Mouse (Mus musculus): ENCODE measurements around the gene Prepl.

Prepl gene

DNA sequence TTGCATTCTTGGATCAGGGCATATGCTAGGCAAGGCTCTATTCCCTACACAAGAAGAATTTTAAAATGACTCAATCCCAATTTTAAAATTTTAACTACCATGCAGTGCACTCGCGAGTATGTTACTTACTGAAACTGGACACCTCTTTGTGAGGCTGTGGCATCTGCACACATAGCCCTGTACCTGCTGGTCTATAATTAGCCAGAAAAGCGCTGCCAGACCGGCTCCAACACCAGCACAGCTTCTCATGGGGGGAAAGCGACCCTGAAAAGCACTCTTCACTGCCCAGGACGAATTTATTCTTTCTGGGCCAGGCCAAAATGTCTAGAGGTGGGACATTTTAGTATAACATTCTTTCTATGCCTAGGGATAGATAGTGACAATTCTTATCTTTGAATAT is 19.4 kb downstream of the Prepl start:
- no peak for DNase-seq (ENCODE audit: low spot score)

DNA sequence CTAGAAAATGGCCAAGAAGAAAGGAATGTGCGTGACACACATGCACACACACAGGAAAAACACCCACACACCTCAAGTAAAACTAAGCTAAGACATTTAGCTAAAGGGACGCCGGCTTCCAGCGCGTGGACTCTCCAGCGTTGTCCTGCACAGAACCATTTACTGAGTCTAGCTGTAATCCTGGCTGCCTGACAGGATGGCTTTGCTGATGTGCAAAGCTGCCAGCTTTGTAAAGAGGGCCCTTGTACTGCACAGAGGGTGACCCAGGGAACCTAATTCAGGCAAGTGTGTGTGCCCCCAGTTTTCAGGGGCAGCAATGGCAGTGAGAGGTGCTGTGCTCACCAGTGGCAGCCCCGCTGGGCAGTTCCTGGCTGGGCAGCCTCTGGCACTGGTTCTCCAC is 22.7 kb downstream of the Prepl start:
- DNase-seq (ENCODE audit: low spot score): no peak

DNA sequence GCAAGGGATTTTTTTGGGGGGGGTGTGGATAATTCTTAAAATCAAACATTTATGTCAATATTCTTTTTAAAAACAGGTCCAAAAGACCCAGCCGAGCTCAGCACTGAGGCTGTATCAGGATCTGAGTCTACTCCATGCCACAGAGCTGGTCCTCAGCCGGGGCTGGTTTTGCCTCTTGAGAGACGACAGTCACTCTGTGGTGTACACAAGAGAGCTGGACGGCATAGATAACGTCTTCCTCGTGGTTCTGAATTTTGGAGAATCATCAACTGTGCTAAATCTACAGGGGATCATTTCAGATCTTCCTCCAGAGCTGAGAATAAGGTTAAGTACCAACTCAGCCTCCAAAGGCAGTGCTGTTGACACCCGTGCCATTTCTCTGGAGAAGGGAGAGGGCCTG is 26.5 kb downstream of the Prepl start:
- DNase-seq (ENCODE audit: low spot score): no peak

DNA sequence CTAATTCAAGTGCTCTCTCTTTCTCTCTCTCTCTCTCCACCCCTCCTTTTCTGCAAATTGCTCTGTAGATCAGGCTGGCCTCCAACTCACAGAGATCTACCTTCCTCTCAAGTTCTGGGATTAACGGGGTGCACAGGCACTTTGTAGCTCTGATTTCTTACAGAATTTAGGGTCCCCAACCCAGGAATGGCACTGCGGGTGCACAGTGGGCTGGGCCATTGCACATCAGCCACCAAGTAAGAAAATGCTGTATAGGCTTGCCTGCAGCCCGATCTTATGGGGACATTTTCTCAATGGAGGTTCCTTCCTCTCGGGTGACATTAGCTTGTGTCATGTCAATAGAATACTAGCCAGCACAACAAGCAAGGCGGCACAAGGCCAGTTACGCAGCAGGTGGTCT is 30.9 kb downstream of the Prepl start:
- no peak for DNase-seq (ENCODE audit: low spot score)

DNA sequence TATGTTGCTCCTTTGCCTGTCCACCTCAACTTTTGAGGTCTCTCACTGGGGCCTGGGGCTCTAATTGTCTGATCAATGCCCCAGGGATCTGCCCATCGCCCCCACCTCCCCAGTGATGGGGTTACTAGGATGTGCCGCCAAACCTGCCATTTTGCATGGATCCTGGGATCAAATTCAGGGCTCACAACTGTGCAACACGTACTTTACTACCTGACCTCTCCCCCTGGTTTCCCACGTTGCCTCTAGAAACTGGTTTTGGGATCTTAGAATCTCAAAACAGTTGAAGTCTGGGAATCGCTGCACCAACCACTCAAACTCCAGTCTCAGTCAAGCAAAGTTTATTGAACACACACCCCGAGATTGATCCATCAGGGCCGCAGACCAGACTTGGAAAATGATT is 31.8 kb downstream of the Prepl start:
- DNase-seq (ENCODE audit: low spot score): no peak

DNA sequence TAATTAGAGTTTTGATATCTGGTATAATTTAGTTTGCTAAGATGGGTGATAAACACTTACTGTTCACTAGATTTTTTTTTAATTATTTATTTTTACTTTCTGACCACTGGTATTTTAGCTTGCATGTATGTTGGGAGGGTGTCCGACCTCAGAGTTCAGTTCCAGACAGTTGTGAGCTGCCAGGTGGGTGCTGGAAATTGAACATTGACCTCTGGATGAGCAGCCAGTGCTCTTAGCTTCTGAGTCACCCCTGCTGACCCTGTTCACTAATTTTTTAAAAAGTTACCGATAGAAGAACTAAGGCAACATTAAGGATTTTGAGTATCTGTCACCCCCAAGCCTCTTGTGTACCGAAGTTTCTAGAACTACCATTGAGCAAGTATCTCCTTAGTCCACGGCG is 41.7 kb downstream of the Prepl start:
- no peak for DNase-seq (ENCODE audit: low spot score)

DNA sequence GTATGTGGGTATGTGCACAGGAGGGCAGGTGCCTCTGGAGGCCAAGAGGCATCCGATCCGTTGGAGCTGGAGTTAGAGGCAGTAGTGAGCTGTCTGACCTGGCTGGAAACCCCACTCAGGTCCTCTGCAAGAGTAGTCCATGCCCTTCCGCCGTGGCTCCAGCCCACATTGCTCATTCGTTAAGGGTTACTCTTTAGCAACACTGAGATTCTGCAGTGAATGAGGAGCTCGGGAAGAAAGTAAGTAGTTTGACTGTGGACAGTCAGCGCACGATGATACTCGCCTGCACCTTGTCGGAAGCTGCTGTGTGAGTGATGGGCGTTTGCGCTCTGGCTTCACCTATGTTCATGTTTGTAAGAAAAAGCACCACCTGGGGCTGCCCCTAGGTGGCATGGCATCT is 44.9 kb downstream of the Prepl start:
- DNase-seq (ENCODE audit: low spot score): no peak

DNA sequence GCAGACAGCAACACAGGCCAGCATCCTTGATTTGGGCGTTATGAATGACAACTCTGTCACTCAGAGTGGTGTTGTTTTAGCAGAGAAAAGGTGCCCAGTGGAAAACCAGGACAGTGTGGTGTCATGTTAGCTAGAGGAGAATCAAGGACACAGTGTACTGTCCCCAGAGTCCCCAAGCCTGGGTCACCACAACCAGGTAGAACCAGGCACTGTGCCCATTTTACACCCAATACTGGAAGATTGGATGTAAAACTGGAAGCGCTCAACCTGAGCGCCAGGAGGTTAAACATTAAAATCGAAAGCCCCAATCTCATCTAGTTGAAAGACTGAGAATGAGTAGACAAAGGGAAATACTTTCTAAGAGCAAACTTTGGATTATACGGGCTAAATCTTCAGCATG is 45.6 kb downstream of the Prepl start:
- DNase-seq (ENCODE audit: low spot score): no peak

DNA sequence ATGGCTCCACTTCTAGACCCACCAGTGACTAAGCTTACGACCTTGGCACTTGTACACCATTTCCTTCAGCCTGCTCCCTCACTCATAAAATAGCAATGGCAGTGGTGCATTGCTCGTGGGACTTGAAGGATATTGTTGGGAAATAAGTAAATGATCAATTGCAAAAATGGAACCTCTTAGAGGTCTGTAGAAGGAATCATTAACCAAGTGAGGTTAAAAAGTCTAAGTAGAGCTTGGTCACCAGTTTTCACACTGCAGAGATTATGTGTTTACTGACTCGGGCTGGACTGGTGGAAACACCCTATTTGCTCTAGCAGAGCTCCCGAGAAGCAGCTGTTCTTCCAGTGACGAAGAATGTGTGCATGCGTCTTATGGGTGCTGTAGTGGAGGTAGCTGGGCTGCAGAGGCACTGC is 46.6 kb downstream of the Prepl start:
- DNase-seq (ENCODE audit: low spot score): no peak

DNA sequence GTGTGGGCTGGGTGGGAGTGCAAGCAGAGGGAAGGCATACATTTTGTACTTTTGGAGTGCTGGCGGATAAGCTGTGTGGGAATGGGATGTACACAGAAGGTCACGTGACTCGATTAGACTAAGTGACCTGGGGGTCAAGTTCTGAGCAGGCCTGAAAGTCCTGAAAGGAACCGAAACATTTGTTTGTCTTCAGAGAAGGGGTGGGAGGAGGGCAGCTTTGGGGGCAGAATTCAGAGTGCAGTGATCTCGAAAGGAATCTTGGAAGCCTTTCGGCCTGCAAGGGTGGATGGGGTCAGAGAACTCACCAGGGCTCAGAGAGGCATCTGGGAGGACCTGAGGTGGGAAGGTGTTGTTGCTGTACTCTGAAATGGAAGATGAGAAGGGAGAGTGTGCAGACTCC is 47.6 kb downstream of the Prepl start:
- no peak for DNase-seq (ENCODE audit: low spot score)

DNA sequence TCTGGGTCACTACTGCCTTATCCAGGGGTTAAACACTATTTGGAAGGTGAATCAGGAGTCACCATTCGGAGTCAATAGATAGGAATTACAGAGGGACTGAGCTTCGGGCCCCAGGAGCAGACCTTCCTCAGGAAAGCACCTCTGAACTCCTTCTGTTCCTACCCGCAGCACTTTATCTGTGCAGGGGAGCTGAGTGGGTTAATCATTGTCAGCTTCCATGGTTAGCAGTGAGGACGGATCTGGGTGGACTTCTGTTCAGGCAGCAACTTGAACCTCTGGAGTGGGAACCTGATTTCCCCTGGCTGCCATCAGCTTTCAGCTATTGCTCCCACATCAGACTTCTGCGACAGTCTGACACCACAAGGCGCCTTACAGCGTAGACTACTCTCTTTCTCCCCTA is 49.1 kb downstream of the Prepl start:
- DNase-seq (ENCODE audit: low spot score): no peak

DNA sequence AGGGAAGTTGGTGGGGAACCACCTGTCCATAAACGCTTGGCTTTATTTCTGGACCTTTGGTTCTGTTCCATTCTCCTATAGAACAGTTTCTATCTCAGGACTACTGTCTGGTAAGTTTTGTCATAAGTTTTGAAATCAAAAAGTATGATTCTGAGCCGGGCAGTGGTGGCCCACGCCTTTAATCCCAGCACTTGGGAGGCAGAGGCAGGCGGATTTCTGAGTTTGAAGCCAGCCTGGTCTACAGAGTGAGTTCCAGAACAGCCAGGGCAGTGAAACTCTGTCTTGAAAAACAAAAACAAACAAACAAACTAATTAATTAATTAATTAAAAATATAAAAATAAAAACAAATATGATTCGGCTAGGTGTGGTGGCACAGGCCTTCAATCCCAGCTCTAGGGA is 51.3 kb downstream of the Prepl start:
- no peak for DNase-seq (ENCODE audit: low spot score)

DNA sequence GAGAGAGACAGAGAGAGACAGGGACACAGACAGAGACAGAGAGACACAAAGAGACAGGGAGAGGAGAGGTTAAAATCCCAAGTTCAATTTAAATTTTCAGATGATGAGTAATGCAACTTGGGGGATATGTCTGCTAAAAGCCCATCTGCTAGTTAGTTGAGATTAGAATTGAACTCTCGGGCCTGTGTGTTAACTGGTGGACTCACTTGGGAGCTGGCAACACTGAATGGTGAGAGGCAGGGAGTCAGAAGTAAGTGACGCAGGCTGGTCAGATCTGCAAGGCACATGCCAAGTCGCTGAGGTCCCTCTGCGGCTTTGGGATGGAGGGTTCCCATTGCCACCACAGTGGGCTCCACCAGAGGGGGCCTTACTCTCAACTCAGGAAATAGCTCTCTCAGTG is 51.7 kb downstream of the Prepl start:
- DNase-seq (ENCODE audit: low spot score): no peak

DNA sequence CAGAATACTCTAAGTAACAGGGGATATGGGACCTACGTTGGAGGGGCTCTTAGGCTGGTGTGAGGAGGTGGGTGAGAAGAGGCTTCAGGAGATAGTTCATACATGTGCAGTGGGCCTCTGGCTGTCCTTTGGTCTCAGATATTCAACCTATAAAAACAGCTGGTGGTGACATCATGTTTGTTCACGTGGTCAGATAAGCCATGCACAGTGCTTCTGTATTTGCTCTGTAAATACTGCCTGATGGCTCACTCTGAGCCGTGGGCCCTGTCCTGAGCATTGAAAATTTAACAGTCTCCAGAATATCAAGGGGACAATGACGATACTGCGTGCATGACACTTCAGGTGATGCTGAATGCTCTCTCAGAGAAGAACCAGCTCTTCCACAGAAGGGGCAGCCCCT is 52.2 kb downstream of the Prepl start:
- DNase-seq (ENCODE audit: low spot score): no peak

DNA sequence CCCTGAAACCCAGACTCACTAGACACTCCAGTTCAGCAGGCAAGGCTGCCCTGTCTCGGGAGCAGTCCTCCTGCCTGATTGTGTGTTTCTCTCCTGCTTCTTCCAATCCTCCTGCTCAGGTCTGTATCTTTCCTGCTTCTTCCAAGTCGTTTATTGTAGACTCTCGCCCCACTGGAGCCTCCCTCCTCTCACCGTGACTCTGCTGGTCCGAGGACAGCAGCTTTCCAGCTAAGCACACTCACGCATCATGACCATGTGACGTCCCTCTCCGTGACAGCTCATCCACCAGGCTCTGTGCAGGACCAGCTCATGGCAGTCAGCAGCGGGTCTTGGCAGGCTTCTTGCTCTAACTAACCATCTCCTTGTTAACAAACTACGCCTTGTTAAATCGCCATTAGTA is 56.0 kb downstream of the Prepl start:
- DNase-seq (ENCODE audit: low spot score): no peak

DNA sequence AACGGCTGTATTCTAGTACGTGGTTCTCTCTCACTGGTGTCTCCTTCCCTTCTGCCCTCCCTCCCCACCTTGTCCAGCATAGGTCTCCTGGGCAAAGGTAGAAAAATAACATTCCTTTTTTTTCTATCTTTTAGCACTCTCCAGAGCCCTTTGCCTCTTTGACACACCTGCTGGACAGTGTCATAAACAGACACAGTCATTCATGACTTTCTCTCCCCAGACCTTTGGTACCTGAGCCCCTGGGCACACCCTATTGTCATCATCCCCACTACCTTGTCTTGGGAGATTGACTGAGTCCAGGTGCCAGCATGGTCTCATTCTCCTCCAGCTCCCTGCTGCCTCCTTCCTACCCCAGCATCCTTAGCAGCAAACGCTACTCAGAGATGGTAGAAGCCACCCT is 57.0 kb downstream of the Prepl start:
- no peak for DNase-seq (ENCODE audit: low spot score)

DNA sequence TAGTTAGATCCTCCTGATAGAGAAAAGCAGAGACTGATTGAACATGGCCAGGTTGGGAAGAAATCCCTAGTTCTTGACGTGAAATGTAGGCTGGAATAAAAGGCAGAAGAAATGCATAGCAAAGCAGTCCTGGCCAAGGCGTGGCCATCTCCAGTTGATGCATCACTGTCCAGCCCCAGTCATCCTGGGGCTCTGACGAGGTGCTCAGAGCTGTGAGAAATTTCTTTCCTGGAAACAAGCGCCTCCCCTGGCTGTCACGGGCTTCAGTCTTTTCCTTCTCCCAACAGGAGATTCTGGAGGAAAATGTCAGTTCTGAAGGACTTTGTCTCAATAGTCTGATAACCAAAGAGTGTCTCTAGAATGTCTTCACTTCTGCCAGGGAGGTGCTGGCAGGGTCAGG is 59.4 kb downstream of the Prepl start:
- DNase-seq (ENCODE audit: low spot score): no peak

DNA sequence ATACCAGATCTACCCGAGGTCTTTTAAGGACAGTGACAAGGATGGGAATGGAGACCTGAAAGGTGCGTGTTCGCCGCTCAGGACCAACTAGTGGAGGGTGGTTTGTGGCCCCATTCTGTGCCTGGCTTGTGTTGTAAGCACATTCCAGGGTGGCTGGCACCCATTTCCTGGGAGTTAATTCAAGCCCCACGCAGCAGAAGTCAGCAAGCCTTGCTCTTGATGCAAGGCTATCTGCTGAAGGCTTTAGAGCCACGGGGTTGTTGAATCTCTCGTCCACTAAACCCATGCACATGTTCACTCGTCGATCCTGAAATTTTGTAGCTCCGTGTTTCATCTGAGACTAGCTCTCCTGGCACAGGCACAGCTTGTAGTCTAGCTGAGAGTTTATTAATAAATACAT is 61.2 kb downstream of the Prepl start:
- DNase-seq (ENCODE audit: low spot score): no peak

DNA sequence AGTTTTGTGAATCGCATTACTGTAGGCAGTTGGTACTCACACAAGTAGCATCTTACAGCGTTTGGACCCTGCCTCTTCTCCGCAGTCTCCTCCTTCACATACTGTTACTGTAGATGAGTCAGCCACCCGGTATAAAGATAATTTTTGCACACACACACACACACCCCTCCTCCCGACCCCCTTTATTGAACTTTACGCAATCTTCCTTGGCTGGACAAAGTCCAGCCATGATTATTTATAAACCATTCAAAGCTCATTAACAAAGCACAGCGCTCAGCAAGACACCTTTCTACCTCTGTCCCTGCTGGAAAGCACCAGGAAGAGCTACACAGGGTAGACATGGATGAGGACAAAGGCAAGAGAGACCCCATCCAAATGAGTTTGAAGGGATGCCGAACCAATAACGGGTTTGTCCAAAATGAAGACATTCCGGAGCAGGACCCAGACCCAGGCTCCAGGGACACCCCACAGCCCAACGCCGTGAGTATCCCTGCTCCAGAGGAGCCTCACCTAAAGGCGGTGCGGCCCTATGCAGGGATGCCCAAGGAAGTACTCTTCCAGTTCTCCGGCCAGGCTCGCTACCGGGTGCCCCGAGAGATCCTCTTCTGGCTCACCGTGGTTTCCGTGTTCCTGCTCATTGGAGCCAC is 61.8 kb downstream of the Prepl start, which contains the start of gene Slc3a1:
TSS of gene Slc3a1 (plus strand) at position 284 of the 647 bp plus-strand sequence.
- no peak for DNase-seq (ENCODE audit: low spot score)

DNA sequence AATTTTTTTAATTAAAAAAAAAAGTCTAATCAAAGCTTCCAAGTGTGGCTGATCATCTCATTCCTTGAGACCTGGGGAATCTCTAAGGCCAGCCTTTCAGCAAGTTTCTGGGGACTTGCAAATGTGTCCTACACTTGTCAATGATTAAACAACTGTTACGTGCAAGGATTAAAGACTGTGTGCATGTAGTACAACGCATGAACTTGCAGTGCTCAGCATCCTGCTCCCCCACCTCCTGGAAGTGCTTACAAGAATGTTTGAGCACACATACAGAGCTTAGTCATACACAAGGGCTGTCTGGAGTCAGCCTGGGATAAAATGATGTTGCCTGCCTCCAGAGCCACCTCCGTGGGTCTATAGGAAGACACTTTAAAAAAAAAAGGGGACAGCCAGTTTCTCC is 62.8 kb downstream of the Prepl start:
- DNase-seq (ENCODE audit: low spot score): no peak

DNA sequence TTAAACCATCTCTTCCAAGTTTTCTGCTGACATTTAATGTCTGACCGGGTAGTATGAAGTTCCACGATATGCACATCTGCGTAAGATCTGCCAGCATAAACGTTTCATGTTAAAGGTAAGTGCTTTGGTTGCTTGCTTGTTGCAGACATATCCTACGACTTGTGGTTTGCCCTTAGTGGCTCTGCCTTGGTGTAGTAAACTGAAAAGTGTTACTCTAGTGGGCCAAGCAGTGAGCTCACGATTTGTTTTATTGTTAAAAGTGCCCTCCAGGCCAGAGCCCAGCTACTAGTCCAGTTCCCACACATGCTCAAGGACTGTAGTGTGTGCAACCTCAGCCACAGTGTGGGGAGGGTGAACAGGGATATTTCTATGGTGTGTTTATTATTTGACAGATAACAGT is 63.6 kb downstream of the Prepl start:
- no peak for DNase-seq (ENCODE audit: low spot score)

DNA sequence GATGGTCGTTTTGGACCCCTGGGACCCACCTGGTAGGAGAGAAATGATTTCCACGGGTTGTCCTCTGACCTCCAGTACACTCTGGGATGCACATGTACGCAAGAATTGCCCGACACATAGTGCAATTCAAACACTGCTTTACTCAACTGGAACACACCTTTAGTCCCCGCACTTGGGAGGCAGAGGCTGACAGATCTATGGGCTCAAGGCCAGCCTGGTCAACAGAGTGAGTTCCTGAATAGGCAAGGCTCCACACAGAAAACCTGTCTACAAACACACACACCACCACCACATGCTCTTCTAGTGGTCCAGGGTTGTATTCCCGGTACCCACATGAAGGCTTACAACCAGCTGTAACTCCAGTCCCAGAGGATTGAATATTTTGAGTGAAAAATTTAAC is 64.9 kb downstream of the Prepl start:
- DNase-seq (ENCODE audit: low spot score): no peak

DNA sequence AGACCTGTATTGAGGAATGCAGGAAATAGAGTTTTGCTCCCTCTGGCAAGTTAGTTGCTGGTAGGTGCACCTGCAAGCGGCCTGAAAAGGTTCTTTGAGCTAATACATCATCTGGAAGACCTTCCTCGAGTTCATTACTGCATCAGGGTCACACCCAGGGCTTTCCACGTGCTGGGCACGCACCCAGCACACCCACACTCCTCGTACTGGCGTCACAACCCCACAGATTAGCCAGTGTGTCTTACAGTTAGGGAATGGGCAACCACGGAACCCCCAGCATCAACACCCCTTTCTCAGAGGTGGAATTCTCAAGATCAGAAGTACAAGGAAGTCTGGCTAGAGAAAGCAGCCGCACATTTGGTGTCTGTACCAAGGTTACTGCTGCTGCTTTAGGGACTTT is 65.8 kb downstream of the Prepl start:
- DNase-seq (ENCODE audit: low spot score): no peak

DNA sequence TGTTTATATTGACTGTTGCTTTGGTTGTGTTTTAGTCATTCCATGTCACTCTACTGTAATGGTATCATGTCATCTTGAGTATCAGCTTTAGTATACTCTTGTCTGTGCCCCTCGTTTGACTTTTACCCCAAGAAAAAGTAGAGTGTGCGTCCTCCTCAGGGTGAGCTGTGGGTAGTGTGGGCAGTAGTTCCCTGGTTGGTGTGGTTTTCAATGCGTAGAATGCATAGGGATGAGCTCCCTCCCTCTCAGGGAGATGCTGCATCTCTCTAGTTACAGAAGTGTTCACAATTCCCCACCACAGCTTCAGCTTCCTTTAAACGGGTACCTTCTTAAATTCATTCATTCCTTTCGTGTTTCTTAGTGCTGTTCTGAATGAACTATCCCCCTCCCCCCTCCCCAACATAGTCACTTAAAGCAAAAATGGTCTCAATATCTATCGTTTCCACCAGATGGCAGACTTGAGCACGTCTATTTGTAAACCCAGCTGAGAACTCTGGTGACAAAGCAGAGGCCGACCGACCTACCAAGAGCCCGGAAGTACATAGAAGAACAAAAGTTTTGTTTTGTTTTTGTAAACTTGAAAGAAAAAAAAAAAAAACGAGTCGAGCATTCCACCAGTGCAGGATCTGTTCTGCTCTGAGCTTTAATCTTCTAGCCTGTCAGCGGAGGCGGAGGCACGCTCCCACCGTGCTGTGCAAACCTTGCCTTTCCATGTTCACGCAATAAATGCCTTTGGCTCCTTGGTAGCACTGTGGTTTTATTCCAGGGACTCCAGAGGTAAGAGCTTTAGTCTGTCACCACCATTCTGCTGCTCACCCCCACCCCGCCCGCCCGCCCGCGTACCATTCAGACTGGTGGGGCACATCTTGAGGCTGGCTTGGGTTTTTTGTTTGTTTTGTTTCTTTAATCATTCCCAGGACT is 66.5 kb downstream of the Prepl start:
- peak; percentile 86 for DNase-seq (ENCODE audit: low spot score)
